Mouse (Mus musculus) kidney, embryonic 16.5 days (tissue): ENCODE measurements around the gene Mamdc4. TPM values are rescaled to one million over a fixed set of nuclear protein-coding genes. Genes with fewer than 3 reads are reported as not detected.
A peak's percentile ranks its signal among the peaks of the same experiment; 100 is the strongest.
"Not testable (repeated sequence)": the region's sequence is repeated elsewhere in the genome, so short reads cannot be mapped to it uniquely, and the experiment has no call there.

Experiments used
- ATAC-seq: fragments of 200-750 bp; cut with Nextera tagmentation; 2 replicates; pipeline ENCODE4 v1.8.0; 2017; ENCODE audit warnings: moderate TSS enrichment; ENCODE audit not compliant: low FRiP score, low TSS enrichment
- H3K27ac ChIP-seq: fragments of 300-500 bp; sonication (generic); 2 replicates; pipeline ENCODE4 v1.5.1; 2014; ENCODE audit warnings: low read length
- H3K27me3 ChIP-seq: fragments of 300-500 bp; sonication (generic); 2 replicates; pipeline ENCODE4 v1.6.1; 2014; ENCODE audit warnings: low read length, control low read depth, mixed read lengths; ENCODE audit not compliant: insufficient read depth
- H3K36me3 ChIP-seq: fragments of 300-500 bp; sonication (generic); 2 replicates; pipeline ENCODE4 v1.6.1; 2014; ENCODE audit warnings: low read length, control low read depth, mixed read lengths; ENCODE audit not compliant: insufficient read depth
- H3K4me1 ChIP-seq: fragments of 300-500 bp; sonication (generic); 2 replicates; pipeline ENCODE4 v1.6.1; 2014; ENCODE audit warnings: low read length, control low read depth, mixed read lengths; ENCODE audit not compliant: insufficient read depth
- H3K4me2 ChIP-seq: fragments of 300-500 bp; sonication (generic); replicated peaks from 2 replicates; pipeline ENCODE4 v1.6.1; 2014; ENCODE audit warnings: low read depth, low read length
- H3K4me3 ChIP-seq: fragments of 300-500 bp; sonication (generic); 2 replicates; pipeline ENCODE4 v1.5.1; 2014; ENCODE audit warnings: mild to moderate bottlenecking, low read length
- H3K9ac ChIP-seq: fragments of 300-500 bp; sonication (generic); replicated peaks from 2 replicates; pipeline ENCODE4 v1.6.1; 2014; ENCODE audit warnings: low read length
- H3K9me3 ChIP-seq: fragments of 300-500 bp; sonication (generic); 2 replicates; pipeline ENCODE4 v1.6.1; 2016; ENCODE audit warnings: low read length, control low read depth
- WGBS: fragments of 180-500 bp; shearing (Covaris S2); extraction: QIAGEN DNeasy Blood & Tissue Kit; methylation state at CpG from one replicate; pipeline ENCODE4 v1.1.7; 2014; 5-methylcytosine and 5-hydroxymethylcytosine counted together
- polyA plus RNA-seq: library from polyadenylated mRNA; unstranded; fragments of >200 nt; fragmentation: Nextera tagmentation; extraction: Ambion mirVana; gene quantifications from 2 replicates; pipeline ENCODE4 v1.2.1, GENCODE M21; 2015

Mamdc4 gene
- polyA plus RNA-seq, 1 experiment from 2014 or later: 14.7 TPM

DNA sequence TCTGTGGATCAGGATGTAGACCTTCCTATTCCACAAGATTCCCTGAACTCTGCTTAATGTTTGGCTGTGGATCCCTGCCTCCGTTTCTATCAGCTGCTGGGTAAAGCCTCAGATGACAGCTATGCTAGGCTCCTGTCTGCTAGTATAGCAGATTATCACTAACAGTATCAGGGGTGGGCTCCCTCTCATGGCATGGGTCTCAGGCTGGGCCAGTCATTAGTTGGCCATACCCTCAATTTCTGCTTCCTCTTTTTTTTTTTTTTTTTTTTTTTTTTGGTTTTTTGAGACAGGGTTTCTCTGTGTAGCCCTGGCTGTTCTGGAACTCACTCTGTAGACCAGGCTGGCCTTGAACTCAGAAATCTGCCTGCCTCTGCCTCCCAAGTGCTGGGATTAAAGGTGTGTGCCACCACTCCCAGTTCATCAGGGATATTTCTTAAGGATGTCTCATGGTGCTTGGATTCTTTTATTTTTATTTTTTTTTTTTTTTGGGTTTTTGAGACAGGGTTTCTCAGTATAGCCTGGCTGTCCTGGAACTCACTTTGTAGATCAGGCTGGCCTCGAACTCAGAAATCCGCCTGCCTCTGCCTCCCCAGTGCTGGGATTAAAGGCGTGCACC is 21.4 kb downstream of the Mamdc4 start:
- ATAC-seq, H3K27ac ChIP-seq, H3K4me1 ChIP-seq, H3K36me3 ChIP-seq, H3K9me3 ChIP-seq, H3K27me3 ChIP-seq, H3K4me2 ChIP-seq, H3K4me3 ChIP-seq, H3K9ac ChIP-seq: not testable (repeated sequence)
- 94% methylated on average over 4 of the region's 4 CpGs for WGBS

DNA sequence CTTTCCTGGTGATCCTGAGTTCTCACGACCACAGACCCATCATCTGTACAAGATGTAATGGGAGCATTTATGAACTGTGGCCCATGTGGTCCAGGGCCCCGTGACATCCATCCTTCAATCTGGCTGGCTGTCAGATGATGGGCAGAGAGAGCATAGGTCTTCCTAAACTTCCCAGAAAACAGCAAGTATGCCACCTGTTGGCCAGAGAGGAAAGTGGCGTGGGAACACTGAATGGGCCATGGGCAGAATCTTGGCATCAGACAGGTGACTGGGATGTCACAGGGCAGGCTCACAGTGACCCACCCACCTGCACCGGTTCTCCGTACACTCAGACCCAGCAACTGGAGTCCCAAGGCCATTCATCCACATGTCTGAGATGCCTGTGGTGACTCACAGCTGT is 23.5 kb downstream of the Mamdc4 start:
- Histone ChIP-seq H3K4me3 (no peak overlapping the region), H3K36me3 (no peaks in the 10 kb centered on the region), H3K4me1 (peaks cover 1% of the 10 kb centered on the region), H3K4me2 (no peak overlapping the region), H3K27me3 (no peaks in the 10 kb centered on the region), H3K9ac (no peak overlapping the region), H3K27ac (no peak overlapping the region), H3K9me3 (no peaks in the 10 kb centered on the region)
- WGBS: 31% methylated on average over 5 of the region's 5 CpGs
- no peak for ATAC-seq

DNA sequence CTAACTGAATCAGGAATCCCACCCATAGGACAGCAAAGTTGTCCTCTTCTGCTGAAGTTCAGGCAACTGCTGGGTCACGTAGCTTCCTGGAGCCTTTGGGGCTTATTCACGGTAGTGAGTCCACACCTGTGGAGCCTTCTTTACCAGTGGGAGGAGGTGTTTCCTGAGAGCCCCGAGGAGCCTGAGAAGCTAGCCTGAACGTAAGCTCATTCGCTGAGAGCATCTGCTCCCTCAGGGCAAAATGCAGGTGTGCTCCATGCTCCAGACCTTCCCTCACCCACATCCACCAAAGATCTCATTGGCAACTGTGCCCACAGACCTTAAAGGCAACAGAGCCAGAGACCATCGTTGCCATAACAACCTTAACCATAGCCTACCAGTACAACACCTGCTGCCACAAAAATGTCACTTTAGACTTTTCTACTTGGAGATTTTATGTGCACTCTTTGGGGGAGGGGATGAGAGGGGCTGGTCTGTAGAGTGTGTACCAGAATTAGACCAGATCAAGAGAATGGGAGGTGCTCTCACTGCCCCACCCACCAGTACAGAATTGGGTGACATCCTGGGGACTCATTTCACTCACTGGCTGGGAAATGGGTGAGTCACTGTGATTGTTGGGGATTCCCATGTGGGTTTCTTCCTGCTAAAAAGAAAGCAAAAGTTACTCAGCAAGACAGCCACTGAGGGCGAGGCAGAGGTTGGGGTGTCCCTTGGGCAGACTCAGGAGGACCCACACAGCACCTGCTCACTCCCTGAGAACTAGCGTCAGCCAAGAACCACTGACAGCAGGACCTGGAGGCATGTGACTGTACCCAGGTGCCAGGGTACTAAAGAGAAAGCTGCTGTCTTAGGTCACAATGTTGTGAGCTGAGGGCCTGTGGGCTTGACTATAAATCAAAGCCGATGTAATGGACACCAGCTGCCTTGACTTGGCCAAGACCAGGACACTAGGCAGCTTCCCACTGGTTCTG is 25.3 kb downstream of the Mamdc4 start:
- Histone ChIP-seq H3K36me3 (no peaks in the 10 kb centered on the region), H3K4me2 (no peak overlapping the region), H3K27ac (no peak overlapping the region), H3K27me3 (no peaks in the 10 kb centered on the region), H3K9ac (no peak overlapping the region), H3K4me3 (no peak overlapping the region), H3K4me1 (peaks cover 12% of the 10 kb centered on the region), H3K9me3 (no peaks in the 10 kb centered on the region)
- no peak for ATAC-seq
- WGBS: 73% methylated on average over 9 of the region's 9 CpGs

GRCm38 (mm10) chr2:25546811-25547491 is 27.7 kb downstream of the Mamdc4 start, which contains the start of gene Traf2:
Gene Traf2 (minus strand): TSS chr2:25546940.
- H3K27ac ChIP-seq: peak within 1 kb of the TSS; percentile 71
- peak within 1 kb of the TSS; percentile 88 for H3K4me3 ChIP-seq
- peak; percentile 99 for ATAC-seq
- H3K36me3 ChIP-seq: no peaks in the 10 kb centered on the region
- 3% methylated on average over 48 of the region's 48 CpGs for WGBS
- H3K9ac ChIP-seq: peak within 1 kb of the TSS; percentile 88
- H3K9me3 ChIP-seq: no peaks in the 10 kb centered on the region
- H3K4me2 ChIP-seq: peak within 1 kb of the TSS; percentile 77
- H3K27me3 ChIP-seq: no peaks in the 10 kb centered on the region
- H3K4me1 ChIP-seq: peaks cover 20% of the 10 kb centered on the region

DNA sequence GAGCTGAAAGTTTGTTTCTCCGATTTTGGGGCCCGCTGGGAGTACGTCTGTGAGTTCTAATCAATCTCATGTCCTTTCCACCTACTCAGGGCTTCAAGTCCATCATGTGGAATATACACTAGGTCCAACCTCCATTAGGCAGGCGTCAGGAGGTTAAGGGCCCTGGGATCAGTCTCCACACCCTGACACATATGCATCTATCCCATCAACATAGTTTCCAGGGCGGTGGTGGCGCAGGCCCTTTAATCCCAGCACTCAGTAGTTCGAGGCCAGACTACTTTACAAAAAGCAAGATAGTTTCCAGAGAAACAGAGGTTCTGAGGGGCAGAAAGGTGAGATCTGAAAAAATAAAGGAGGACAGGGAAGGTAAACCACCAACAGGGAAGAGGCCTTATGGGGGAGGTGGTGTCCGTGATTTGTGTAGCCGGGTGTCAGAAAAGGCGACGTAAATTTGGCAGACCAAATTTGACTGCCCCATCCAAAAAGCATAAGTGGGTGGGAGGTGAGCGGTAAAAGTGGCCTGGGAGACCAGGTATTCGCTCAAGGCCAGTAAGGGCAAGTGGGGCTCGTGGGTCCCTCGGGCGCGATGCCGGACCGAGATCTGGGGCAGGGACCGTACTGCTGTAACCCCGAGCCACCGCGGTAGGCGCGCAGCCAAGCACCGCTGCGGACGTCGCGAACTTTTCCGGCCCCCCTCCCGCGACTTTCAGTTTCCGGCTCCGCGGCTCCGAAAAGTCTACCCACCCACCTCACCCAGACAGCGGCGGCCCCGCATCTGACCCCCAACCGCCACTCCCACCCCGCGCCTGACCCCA is 28.4 kb downstream of the Mamdc4 start:
- Histone ChIP-seq H3K4me3 (peak overlapping the region; percentile 88), H3K4me2 (peak overlapping the region; percentile 77), H3K9ac (peak overlapping the region; percentile 88), H3K27ac (peak overlapping the region; percentile 71), H3K9me3 (no peaks in the 10 kb centered on the region), H3K4me1 (peaks cover 24% of the 10 kb centered on the region), H3K36me3 (no peaks in the 10 kb centered on the region), H3K27me3 (no peaks in the 10 kb centered on the region)
- ATAC-seq: peak; percentile 79
- WGBS: 7% methylated on average over 43 of the region's 43 CpGs

- Histone ChIP-seq H3K27me3 (no peaks in the 10 kb centered on the region), H3K4me2 (no peak overlapping the region), H3K9ac (0 out of 2 replicates have a peak overlapping the region, but pooled peaks have one; percentile 18), H3K27ac (peak overlapping the region; percentile 67; the same call in 1 of the 2 replicates), H3K9me3 (no peaks in the 10 kb centered on the region), H3K36me3 (peaks cover 10% of the 10 kb centered on the region), H3K4me1 (peaks cover 24% of the 10 kb centered on the region), H3K4me3 (no peak overlapping the region)
- 38% methylated on average over 10 of the region's 10 CpGs for WGBS
- no peak for ATAC-seq
These were observed 32.8 kb downstream of the Mamdc4 start for GRCm38 (mm10) chr2:25541644-25542367.

- no peak overlapping the region for H3K4me2 ChIP-seq
- ATAC-seq: peak; percentile 55
- peak overlapping the region; percentile 84 for H3K27ac ChIP-seq
- peaks cover 17% of the 10 kb centered on the region for H3K4me1 ChIP-seq
- no peak overlapping the region for H3K4me3 ChIP-seq
- WGBS: 64% methylated on average over 4 of the region's 4 CpGs
- peaks cover 22% of the 10 kb centered on the region for H3K36me3 ChIP-seq
- H3K9me3 ChIP-seq: no peaks in the 10 kb centered on the region
- no peak overlapping the region for H3K9ac ChIP-seq
- H3K27me3 ChIP-seq: no peaks in the 10 kb centered on the region
These were observed 34.1 kb downstream of the Mamdc4 start for GRCm38 (mm10) chr2:25540541-25540948.

DNA sequence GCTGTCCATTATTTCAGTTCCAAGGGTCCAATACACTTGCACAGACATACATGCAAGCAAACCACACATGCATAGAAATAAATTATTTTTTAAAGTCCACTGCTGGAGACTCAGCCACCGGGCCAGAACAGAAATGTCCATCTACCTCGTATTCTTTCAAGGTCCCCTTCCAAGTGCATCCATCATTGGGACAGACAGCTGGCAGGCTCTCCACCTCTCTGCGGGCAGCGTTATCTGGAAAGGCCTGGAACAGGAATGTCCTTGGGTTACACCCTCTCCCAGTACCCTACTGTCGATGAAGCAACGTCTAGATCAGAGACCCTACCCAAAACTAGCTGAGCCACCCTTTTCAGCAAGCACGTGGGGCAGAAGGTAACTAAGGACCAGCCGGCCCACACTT is 38.1 kb downstream of the Mamdc4 start:
- Histone ChIP-seq H3K4me1 (peaks cover under 1% of the 10 kb centered on the region), H3K27me3 (no peaks in the 10 kb centered on the region), H3K4me2 (no peak overlapping the region), H3K27ac (no peak overlapping the region), H3K9me3 (no peaks in the 10 kb centered on the region), H3K36me3 (peaks cover 43% of the 10 kb centered on the region), H3K4me3 (no peak overlapping the region), H3K9ac (no peak overlapping the region)
- 91% methylated on average over 8 of the region's 8 CpGs for WGBS
- ATAC-seq: no peak

GRCm38 (mm10) chr2:25534866-25535182 is 39.8 kb downstream of the Mamdc4 start:
- Histone ChIP-seq H3K4me2 (no peak overlapping the region), H3K4me3 (no peak overlapping the region), H3K27ac (no peak overlapping the region), H3K9ac (no peak overlapping the region), H3K36me3 (peaks cover 58% of the 10 kb centered on the region), H3K4me1 (no peaks in the 10 kb centered on the region; the same call in 1 of the 2 replicates), H3K9me3 (no peaks in the 10 kb centered on the region), H3K27me3 (no peaks in the 10 kb centered on the region)
- ATAC-seq: no peak
- 94% methylated on average over 2 of the region's 2 CpGs for WGBS
